Mouse (Mus musculus): Measurements from ENCODE around the gene Ranbp17. TPM values are rescaled to one million over a fixed set of nuclear protein-coding genes. Genes with fewer than 3 reads are reported as not detected.

Ranbp17 gene
- polyA plus RNA-seq, 1 experiment from 2014 or later: 3.3 TPM

- no peaks in the 10 kb centered on the region for H3K27me3 ChIP-seq
- WGBS (ENCODE audit: insufficient replicate concordance): 77% methylated on average over 7 of the region's 7 CpGs
- H3K36me3 ChIP-seq: no peaks in the 10 kb centered on the region
- no peak overlapping the region for H3K27ac ChIP-seq
- DNase-seq (no peak), ATAC-seq (ENCODE audit: low read depth) (no peak)
- no peaks in the 10 kb centered on the region for H3K9me3 ChIP-seq (replicated peaks)
- no peaks in the 10 kb centered on the region for H3K4me1 ChIP-seq (replicated peaks)
- no peak overlapping the region for H3K4me3 ChIP-seq (replicated peaks)
- no peak overlapping the region for H3K4me2 ChIP-seq
- H3K9ac ChIP-seq: no peak overlapping the region
Observed at GRCm38 (mm10) chr11:33319006-33319611, 194.4 kb downstream of the Ranbp17 start.

DNA sequence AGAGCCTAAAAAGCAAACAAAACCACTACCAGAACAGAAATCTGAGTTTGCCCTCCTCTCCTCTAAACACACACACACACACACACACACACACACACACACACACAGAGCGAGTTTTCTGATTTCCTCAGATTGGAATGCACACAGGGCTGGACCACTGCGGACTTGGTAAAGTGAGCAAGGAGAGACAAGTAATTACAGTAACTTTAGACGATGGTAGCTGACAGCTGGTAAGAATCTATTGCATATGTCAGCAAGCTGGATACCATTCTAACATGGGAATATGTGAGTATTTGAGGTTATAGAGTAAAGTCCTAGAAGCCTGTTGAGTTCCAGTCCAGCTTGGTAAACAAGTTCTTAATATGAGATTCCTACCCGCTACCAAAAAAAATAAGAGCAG, 204.0 kb downstream of the Ranbp17 start:
- no peaks in the 10 kb centered on the region for H3K9me3 ChIP-seq (replicated peaks)
- H3K36me3 ChIP-seq: no peaks in the 10 kb centered on the region
- ATAC-seq (ENCODE audit: low read depth) (no peak), DNase-seq (no peak)
- WGBS (ENCODE audit: insufficient replicate concordance): 63% methylated on average over 4 of the region's 4 CpGs
- H3K27ac ChIP-seq: no peak overlapping the region
- H3K4me1 ChIP-seq (replicated peaks): no peaks in the 10 kb centered on the region
- H3K4me3 ChIP-seq (replicated peaks): no peak overlapping the region
- no peaks in the 10 kb centered on the region for H3K27me3 ChIP-seq
- no peak overlapping the region for H3K4me2 ChIP-seq
- no peak overlapping the region for H3K9ac ChIP-seq

DNA sequence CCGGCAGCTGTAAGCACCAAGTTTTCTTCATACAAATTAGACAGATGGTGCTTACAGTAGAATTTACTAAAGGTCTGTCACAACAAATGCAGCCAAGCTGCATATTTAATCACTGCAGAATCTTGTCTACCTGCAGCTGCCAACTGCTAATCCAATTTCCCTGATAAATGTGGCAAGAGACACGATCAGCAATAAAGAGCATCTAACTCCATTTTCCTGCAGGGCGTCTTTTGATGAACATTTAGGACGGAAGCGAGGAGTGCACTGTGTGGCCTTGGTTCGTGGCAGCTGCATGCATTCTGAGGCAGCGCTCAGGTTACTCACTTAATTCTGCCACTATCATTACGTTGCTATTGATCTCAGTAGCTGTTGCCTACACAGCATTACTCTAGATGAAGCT, 212.7 kb downstream of the Ranbp17 start:
- Histone ChIP-seq H3K27ac (no peak overlapping the region), H3K9me3 (replicated peaks) (no peaks in the 10 kb centered on the region), H3K36me3 (no peaks in the 10 kb centered on the region), H3K4me1 (replicated peaks) (no peaks in the 10 kb centered on the region), H3K4me3 (replicated peaks) (no peak overlapping the region), H3K27me3 (no peaks in the 10 kb centered on the region), H3K9ac (no peak overlapping the region), H3K4me2 (no peak overlapping the region)
- ATAC-seq (ENCODE audit: low read depth) (no peak), DNase-seq (no peak)
- 71% methylated on average over 8 of the region's 8 CpGs for WGBS (ENCODE audit: insufficient replicate concordance)

- ATAC-seq (ENCODE audit: low read depth): no peak
Observed at GRCm38 (mm10) chr11:33299371-33299770, 214.2 kb downstream of the Ranbp17 start.

DNA sequence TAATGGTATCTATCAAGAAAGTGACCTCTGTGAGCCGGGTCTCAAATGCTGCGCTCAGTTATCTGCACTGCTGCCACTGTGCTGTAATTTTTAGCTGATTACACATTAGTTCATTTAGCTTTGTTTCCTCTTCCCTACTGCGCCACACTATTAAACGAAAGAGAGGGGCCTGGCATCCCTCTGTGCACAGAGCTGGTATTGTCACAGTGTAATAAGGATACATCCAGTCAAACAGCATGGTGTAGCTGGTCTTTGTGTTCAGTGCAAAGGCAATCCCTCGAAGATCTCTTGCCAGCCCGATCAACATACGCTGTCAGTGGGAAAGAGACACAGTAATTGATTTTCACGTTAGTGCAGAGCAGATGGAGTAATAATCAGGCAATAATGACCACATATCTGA, 216.4 kb downstream of the Ranbp17 start:
- Histone ChIP-seq H3K4me2 (no peak overlapping the region), H3K9me3 (replicated peaks) (no peaks in the 10 kb centered on the region), H3K9ac (no peak overlapping the region), H3K4me3 (replicated peaks) (no peak overlapping the region), H3K4me1 (replicated peaks) (no peaks in the 10 kb centered on the region), H3K27ac (no peak overlapping the region), H3K36me3 (no peaks in the 10 kb centered on the region), H3K27me3 (no peaks in the 10 kb centered on the region)
- 71% methylated on average over 8 of the region's 8 CpGs for WGBS (ENCODE audit: insufficient replicate concordance)
- no peak for DNase-seq
- no peak for ATAC-seq (ENCODE audit: low read depth)

More at GRCm38 (mm10) chr11:33299371-33299770, 214.2 kb downstream of the Ranbp17 start:
- Histone ChIP-seq H3K27ac (no peak overlapping the region), H3K4me2 (no peak overlapping the region), H3K4me3 (replicated peaks) (no peak overlapping the region), H3K27me3 (no peaks in the 10 kb centered on the region), H3K9ac (no peak overlapping the region), H3K4me1 (replicated peaks) (no peaks in the 10 kb centered on the region), H3K9me3 (replicated peaks) (no peaks in the 10 kb centered on the region), H3K36me3 (no peaks in the 10 kb centered on the region)
- DNase-seq: no peak
- 71% methylated on average over 11 of the region's 11 CpGs for WGBS (ENCODE audit: insufficient replicate concordance)

- H3K4me1 ChIP-seq (replicated peaks): no peaks in the 10 kb centered on the region
- H3K36me3 ChIP-seq: no peaks in the 10 kb centered on the region
- H3K27me3 ChIP-seq: no peaks in the 10 kb centered on the region
- ATAC-seq (ENCODE audit: low read depth): no peak
- H3K9ac ChIP-seq: no peak overlapping the region
- H3K27ac ChIP-seq: no peak overlapping the region
- H3K4me3 ChIP-seq (replicated peaks): no peak overlapping the region
- H3K4me2 ChIP-seq: no peak overlapping the region
- WGBS (ENCODE audit: insufficient replicate concordance): 45% methylated on average over 3 of the region's 3 CpGs
- no peaks in the 10 kb centered on the region for H3K9me3 ChIP-seq (replicated peaks)
- no peak for DNase-seq
Observed at GRCm38 (mm10) chr11:33295422-33295821, 218.1 kb downstream of the Ranbp17 start.

- H3K27ac ChIP-seq: no peak overlapping the region
- no peak overlapping the region for H3K4me3 ChIP-seq (replicated peaks)
- WGBS (ENCODE audit: insufficient replicate concordance): 59% methylated on average over 6 of the region's 6 CpGs
- no peaks in the 10 kb centered on the region for H3K36me3 ChIP-seq
- no peak overlapping the region for H3K4me2 ChIP-seq
- H3K4me1 ChIP-seq (replicated peaks): no peaks in the 10 kb centered on the region
- H3K27me3 ChIP-seq: no peaks in the 10 kb centered on the region
- no peak for DNase-seq
- H3K9ac ChIP-seq: no peak overlapping the region
- ATAC-seq (ENCODE audit: low read depth): no peak
- H3K9me3 ChIP-seq (replicated peaks): no peaks in the 10 kb centered on the region
Observed at GRCm38 (mm10) chr11:33294063-33294462, 219.5 kb downstream of the Ranbp17 start.

- Histone ChIP-seq H3K4me2 (no peak overlapping the region), H3K4me1 (replicated peaks) (no peaks in the 10 kb centered on the region), H3K9me3 (replicated peaks) (no peaks in the 10 kb centered on the region), H3K27ac (no peak overlapping the region), H3K4me3 (replicated peaks) (no peak overlapping the region), H3K9ac (no peak overlapping the region), H3K36me3 (no peaks in the 10 kb centered on the region), H3K27me3 (no peaks in the 10 kb centered on the region)
- DNase-seq (no peak), ATAC-seq (ENCODE audit: low read depth) (no peak)
- WGBS (ENCODE audit: insufficient replicate concordance): 66% methylated on average over 2 of the region's 2 CpGs
Observed at GRCm38 (mm10) chr11:33278571-33278970, 235.0 kb downstream of the Ranbp17 start.

- ATAC-seq (ENCODE audit: low read depth) (no peak), DNase-seq (no peak)
- Histone ChIP-seq H3K4me3 (replicated peaks) (no peak within 1 kb of the TSS), H3K27me3 (no peaks in the 10 kb centered on the region), H3K9ac (no peak within 1 kb of the TSS), H3K4me1 (replicated peaks) (no peaks in the 10 kb centered on the region), H3K36me3 (no peaks in the 10 kb centered on the region), H3K9me3 (replicated peaks) (no peaks in the 10 kb centered on the region), H3K27ac (no peak within 1 kb of the TSS), H3K4me2 (no peak within 1 kb of the TSS)
- WGBS (ENCODE audit: insufficient replicate concordance): 82% methylated on average over 3 of the region's 3 CpGs
Observed at GRCm38 (mm10) chr11:33276637-33277036, 236.9 kb downstream of the Ranbp17 start, which contains the start of gene Gm12117. TSS of gene Gm12117 (minus strand) at chr11:33276737.

DNA sequence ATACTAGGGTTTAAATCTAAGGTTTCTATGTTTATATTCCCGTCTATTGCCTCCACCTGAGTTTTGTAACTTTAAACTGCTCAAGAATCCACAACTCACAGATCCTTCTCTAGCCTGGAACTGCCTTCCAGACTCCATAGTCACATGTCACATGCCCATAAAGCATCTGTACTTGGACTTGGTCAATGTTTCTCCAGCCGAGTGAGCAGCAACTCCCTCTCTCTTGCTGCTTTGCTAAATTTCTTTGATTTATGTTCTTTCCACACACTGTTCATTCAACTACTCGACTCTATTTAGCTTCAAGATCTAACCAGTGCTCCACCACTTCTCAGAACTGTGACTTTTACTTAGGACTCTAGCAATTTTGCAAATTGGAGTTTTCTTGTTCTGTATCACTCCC, 238.7 kb downstream of the Ranbp17 start:
- no peaks in the 10 kb centered on the region for H3K27me3 ChIP-seq
- no peaks in the 10 kb centered on the region for H3K36me3 ChIP-seq
- WGBS (ENCODE audit: insufficient replicate concordance): 63% methylated on average over 3 of the region's 3 CpGs
- H3K4me2 ChIP-seq: no peak overlapping the region
- no peaks in the 10 kb centered on the region for H3K4me1 ChIP-seq (replicated peaks)
- DNase-seq (no peak), ATAC-seq (ENCODE audit: low read depth) (no peak)
- no peak overlapping the region for H3K9ac ChIP-seq
- no peaks in the 10 kb centered on the region for H3K9me3 ChIP-seq (replicated peaks)
- H3K27ac ChIP-seq: no peak overlapping the region
- H3K4me3 ChIP-seq (replicated peaks): no peak overlapping the region

DNA sequence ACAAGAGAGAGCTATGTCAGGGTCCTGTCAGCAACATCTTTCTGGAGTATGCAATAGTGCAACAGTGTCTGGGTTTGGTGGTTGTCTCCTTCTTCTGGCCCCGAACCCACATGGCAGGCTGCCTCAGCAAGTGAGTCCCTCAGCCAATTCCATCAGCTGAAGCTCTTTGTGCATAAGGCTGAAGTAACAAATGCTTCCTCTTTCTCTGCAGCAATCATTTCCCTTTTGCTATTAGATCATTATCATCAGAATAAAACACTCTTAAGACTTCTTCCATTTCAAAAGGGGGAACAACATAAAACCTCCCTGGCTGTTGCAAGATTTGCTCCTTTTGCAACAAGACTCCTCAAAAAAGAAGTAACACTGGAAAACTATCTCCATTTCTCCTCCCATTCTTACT, 239.3 kb downstream of the Ranbp17 start:
- Histone ChIP-seq H3K27ac (no peak overlapping the region), H3K36me3 (no peaks in the 10 kb centered on the region)
- WGBS (ENCODE audit: insufficient replicate concordance): 65% methylated on average over 1 of the region's 1 CpGs

GRCm38 (mm10) chr11:33240295-33240694, 273.3 kb downstream of the Ranbp17 start:
- Histone ChIP-seq H3K27ac (no peak overlapping the region), H3K27me3 (no peaks in the 10 kb centered on the region), H3K9me3 (replicated peaks) (no peaks in the 10 kb centered on the region), H3K4me2 (no peak overlapping the region), H3K9ac (no peak overlapping the region), H3K4me1 (replicated peaks) (no peaks in the 10 kb centered on the region), H3K4me3 (replicated peaks) (no peak overlapping the region), H3K36me3 (no peaks in the 10 kb centered on the region)
- ATAC-seq (ENCODE audit: low read depth) (no peak), DNase-seq (no peak)
- 74% methylated on average over 3 of the region's 3 CpGs for WGBS (ENCODE audit: insufficient replicate concordance)

More for the DNA sequence above, 239.3 kb downstream of the Ranbp17 start:
- no peaks in the 10 kb centered on the region for H3K9me3 ChIP-seq (replicated peaks)
- no peaks in the 10 kb centered on the region for H3K27me3 ChIP-seq
- no peak for ATAC-seq (ENCODE audit: low read depth)
- H3K4me3 ChIP-seq (replicated peaks): no peak overlapping the region
- H3K4me1 ChIP-seq (replicated peaks): no peaks in the 10 kb centered on the region
- H3K4me2 ChIP-seq: no peak overlapping the region
- no peak overlapping the region for H3K9ac ChIP-seq
- DNase-seq: no peak

Measured in liver, embryonic 13.5 days (tissue).